Mouse (Mus musculus): ENCODE results near the gene Myadm. TPM values are rescaled to one million over a fixed set of nuclear protein-coding genes. Genes with fewer than 3 reads are reported as not detected.

The Myadm gene
- total and polyA plus RNA-seq, 3 experiments, result 0.62 to 7.4 TPM; not detected in 1

DNA sequence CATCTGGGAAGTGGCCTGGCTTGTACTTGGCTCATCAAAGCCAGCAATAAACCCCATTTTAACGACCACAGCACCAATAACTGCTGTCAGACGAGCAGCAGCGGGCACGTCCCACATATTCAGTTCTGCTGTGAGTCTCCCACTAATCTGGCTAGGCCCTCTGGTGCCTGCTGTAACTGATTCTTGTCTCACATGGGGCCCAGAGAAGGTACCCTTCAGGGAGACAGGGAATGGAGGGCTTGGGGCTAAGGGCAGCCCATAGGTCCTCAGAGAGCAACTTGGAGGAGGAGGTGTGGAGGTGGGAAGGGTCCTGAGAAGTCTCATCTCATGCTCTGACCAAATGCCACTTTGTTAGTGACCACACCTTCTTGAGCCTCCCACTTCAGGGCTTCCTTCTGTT lies 19.8 kb downstream of the Myadm start:
- no peak for TF ChIP-seq POLR2AphosphoS2 (IDR thresholded peaks at IDR 0.05; ENCODE audit: low read length)
- no peak for TF ChIP-seq SIN3A (IDR thresholded peaks at IDR 0.05; ENCODE audit: low read length)
- TF ChIP-seq MYB (IDR thresholded peaks at IDR 0.05; ENCODE audit: low read depth, low read length), result no peak
- TF ChIP-seq RAD21 (IDR thresholded peaks at IDR 0.05; ENCODE audit: low read depth, low read length), result no peak
- TF ChIP-seq NRF1 (IDR thresholded peaks at IDR 0.05; ENCODE audit: insufficient read depth, low read depth, low read length, poor library complexity, severe bottlenecking), result no peak
- no peak for TF ChIP-seq NELFE (IDR thresholded peaks at IDR 0.05; ENCODE audit: low read depth, low read length)
- no peak for TF ChIP-seq MAX (IDR thresholded peaks at IDR 0.05; ENCODE audit: low read length)
- TF ChIP-seq ELF1 (IDR thresholded peaks at IDR 0.05; ENCODE audit: low read depth, low read length), result no peak
- TF ChIP-seq UBTF (IDR thresholded peaks at IDR 0.05; ENCODE audit: borderline replicate concordance, insufficient read depth, low read depth, low read length), result no peak
- TF ChIP-seq HCFC1 (IDR thresholded peaks at IDR 0.05; ENCODE audit: low read depth, low read length), result no peak
- TF ChIP-seq MAFK (IDR thresholded peaks at IDR 0.05; ENCODE audit: borderline replicate concordance, low read depth, low read length), result no peak
- TF ChIP-seq MYC (IDR thresholded peaks at IDR 0.05; ENCODE audit: low read depth, low read length), result no peak
- TF ChIP-seq ZKSCAN1 (IDR thresholded peaks at IDR 0.05; ENCODE audit: low read depth, low read length), result no peak
- no peak for TF ChIP-seq ZMIZ1 (IDR thresholded peaks at IDR 0.05; ENCODE audit: low read depth, low read length)
- TF ChIP-seq KAT2A (conservative IDR thresholded peaks at IDR 0.05; ENCODE audit: low read depth, low read length), result no peak
- TF ChIP-seq TCF12 (IDR thresholded peaks at IDR 0.05; ENCODE audit: low read depth, low read length), result no peak
- TF ChIP-seq RCOR1 (IDR thresholded peaks at IDR 0.05; ENCODE audit: low read depth, low read length), result no peak
- TF ChIP-seq MEF2A (IDR thresholded peaks at IDR 0.05; ENCODE audit: extremely low read depth, insufficient replicate concordance, low read depth, low read length, poor library complexity, severe bottlenecking), result no peak
- TF ChIP-seq MXI1 (IDR thresholded peaks at IDR 0.05; ENCODE audit: low read depth, low read length), result no peak
- DNase-seq (ENCODE audit: low read depth, low spot score), result no peak
- H3K9ac ChIP-seq (ENCODE audit: control insufficient read depth, low read depth, low read length, poor library complexity, severe bottlenecking), result no peak overlapping the region
- no peaks in the 10 kb centered on the region for H3K9me3 ChIP-seq (replicated peaks; ENCODE audit: insufficient read depth, low read length)
- no peak overlapping the region for H3K27ac ChIP-seq (ENCODE audit: control insufficient read depth, low read depth, low read length)
- H3K79me2 ChIP-seq (ENCODE audit: control insufficient read depth, insufficient read depth, low read length, poor library complexity), result no peaks in the 10 kb centered on the region
- no peaks in the 10 kb centered on the region for H3K36me3 ChIP-seq (ENCODE audit: control insufficient read depth in 1 of 2, insufficient read depth in 2 of 2, low read length in 2 of 2)
- no peak overlapping the region for H3K4me3 ChIP-seq (ENCODE audit: control insufficient read depth in 1 of 2, insufficient read depth in 1 of 2, low read depth in 2 of 2, low read length in 2 of 2)
- H3K27me3 ChIP-seq (ENCODE audit: control insufficient read depth in 1 of 2, insufficient read depth in 2 of 2, low read length in 2 of 2), result peaks cover 0 to 4% of the 10 kb centered on the region in 2 experiments; a peak in 2 of 4 replicates
- no peaks in the 10 kb centered on the region for H3K4me1 ChIP-seq (ENCODE audit: control insufficient read depth in 1 of 2, insufficient read depth in 2 of 2, low read length in 2 of 2)

DNA sequence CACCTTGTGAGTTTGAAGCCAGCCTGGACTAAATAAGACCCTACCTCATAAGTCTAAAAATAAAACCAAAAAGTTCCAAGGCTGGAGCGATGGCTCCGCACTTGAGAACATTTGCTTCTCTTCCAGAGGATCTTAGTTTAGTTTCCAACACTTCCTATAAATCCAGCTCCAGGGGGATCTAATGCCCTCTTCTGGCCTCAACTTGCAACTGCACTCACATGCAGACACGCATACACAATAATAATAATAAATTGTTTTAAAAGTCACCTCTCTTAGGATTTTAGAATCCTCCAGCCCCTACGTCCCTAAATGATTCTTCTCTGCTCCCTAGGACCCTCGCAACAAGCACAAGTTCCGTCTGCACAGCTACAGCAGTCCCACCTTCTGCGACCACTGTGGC lies 21.4 kb downstream of the Myadm start:
- no peaks in the 10 kb centered on the region for H3K36me3 ChIP-seq (ENCODE audit: control insufficient read depth in 1 of 2, insufficient read depth in 2 of 2, low read length in 2 of 2)
- no peaks in the 10 kb centered on the region for H3K9me3 ChIP-seq (replicated peaks; ENCODE audit: insufficient read depth, low read length)
- no peak for DNase-seq (ENCODE audit: low read depth, low spot score)
- no peak overlapping the region for H3K4me3 ChIP-seq (ENCODE audit: control insufficient read depth in 1 of 2, insufficient read depth in 1 of 2, low read depth in 2 of 2, low read length in 2 of 2)
- no peaks in the 10 kb centered on the region for H3K4me1 ChIP-seq (ENCODE audit: control insufficient read depth in 1 of 2, insufficient read depth in 2 of 2, low read length in 2 of 2)
- no peaks in the 10 kb centered on the region for H3K79me2 ChIP-seq (ENCODE audit: control insufficient read depth, insufficient read depth, low read length, poor library complexity)
- H3K27me3 ChIP-seq (ENCODE audit: control insufficient read depth in 1 of 2, insufficient read depth in 2 of 2, low read length in 2 of 2), result peaks cover 0 to 4% of the 10 kb centered on the region in 2 experiments; a peak in 2 of 4 replicates
- TF ChIP-seq CTCF (IDR thresholded peaks at IDR 0.05 in 2 of 3, conservative IDR thresholded peaks at IDR 0.05 in 1 of 3; ENCODE audit: control insufficient read depth in 1 of 3, insufficient read depth in 1 of 3, low read depth in 2 of 3, low read length in 3 of 3, poor library complexity in 1 of 3, severe bottlenecking in 1 of 3) (peak in 2 of 3 experiments; percentile 11 to 18; a peak in 2 of 6 replicates), RCOR1 (IDR thresholded peaks at IDR 0.05; ENCODE audit: low read depth, low read length) (no peak)
- H3K9ac ChIP-seq (ENCODE audit: control insufficient read depth, low read depth, low read length, poor library complexity, severe bottlenecking), result no peak overlapping the region
- no peak overlapping the region for H3K27ac ChIP-seq (ENCODE audit: control insufficient read depth, low read depth, low read length)
